In genomic region chr11:57474296-57474941, GRCm38 (mm10) we compare ENCODE assay signal across 8 mouse cellular contexts. TPM values are rescaled to one million over a fixed set of nuclear protein-coding genes. Genes with fewer than 3 reads are reported as not detected.
A peak's percentile ranks its signal among the peaks of the same experiment; 100 is the strongest.
DNase-seq lines count a peak whose midpoint lies in the region; ATAC-seq lines count a peak whose summit lies in the region.

No protein-coding gene starts in this region.

- ATAC-seq in frontal cortex, adult (ENCODE audit: low TSS enrichment) = peak; percentile 75

- DNase-seq in frontal cortex, postnatal 25 days (ENCODE audit: low spot score in 2 of 2) = no peak
- DNase-seq in embryo, embryonic 10.5 days (ENCODE audit: low spot score) = peak; percentile 21
- peak; percentile 18 for DNase-seq in left cerebral cortex, adult 11 months (ENCODE audit: low spot score)
- DNase-seq in retina, embryonic 14.5 days (ENCODE audit: low spot score) = peak; percentile 17
- DNase-seq in liver = no peak
- no peak for DNase-seq in adrenal gland, postnatal 14 days
- no peak for DNase-seq in kidney, adult 11 months

RNA-seq across cellular contexts. Expression of gene Fam114a2, which starts 44.0 kb away (rescaled TPM):
- 52.8 and 57.8 TPM in 2 replicates for total RNA-seq in adrenal gland, postnatal 14 days (2021)

RNA-seq across cellular contexts. Expression of gene Mfap3, which starts 44.0 kb away (rescaled TPM):
- 29.5 and 36.4 TPM in 2 replicates for total RNA-seq in adrenal gland, postnatal 14 days (2021)

Comparison
In these comparisons a context has a peak if more than half of its experiments do, and no peak if none do; other contexts are left out.
1. DNase-seq: peak in embryo, embryonic 10.5 days (single experiment), left cerebral cortex, adult 11 months (single experiment) and retina, embryonic 14.5 days (single experiment); none in frontal cortex, postnatal 25 days (0 of 2), liver (single experiment), adrenal gland, postnatal 14 days (single experiment) and kidney, adult 11 months (single experiment).